Mouse (Mus musculus) cortical plate, adult 2 months (tissue): ENCODE measurements around the gene Ccl20.

Experiments
- CTCF ChIP-seq: fragments of 200-500 bp; IDR thresholded peaks from 2 replicates; pipeline ENCODE4 v1.5.1; 2011; ENCODE audit warnings: mild to moderate bottlenecking, control low read depth, low read length; ENCODE audit not compliant: insufficient read depth; ENCODE audit errors: extremely low read depth
- POLR2A ChIP-seq: fragments of 200-500 bp; IDR thresholded peaks from 2 replicates; pipeline ENCODE4 v1.6.1; 2011; ENCODE audit warnings: mild to moderate bottlenecking, low read length, control low read depth; ENCODE audit not compliant: insufficient read depth; ENCODE audit errors: extremely low read depth

- TF ChIP-seq CTCF (no peak), POLR2A (no peak)
Measured at GRCm38 (mm10) chr1:83096935-83097334, 19.6 kb upstream of the Ccl20 start.
